Mouse (Mus musculus) bone marrow macrophage, adult 2 months (primary cell): Measurements from ENCODE around the gene Polm.

Source experiments
- CTCF ChIP-seq: IDR thresholded peaks from 2 replicates; pipeline ENCODE4 v1.5.1; 2012; ENCODE audit warnings: low read depth, mild to moderate bottlenecking, low read length, moderate library complexity
- POLR2A ChIP-seq: IDR thresholded peaks from 2 replicates; pipeline ENCODE4 v1.6.1; 2012; ENCODE audit warnings: mild to moderate bottlenecking, low read depth, low read length, borderline replicate concordance

DNA sequence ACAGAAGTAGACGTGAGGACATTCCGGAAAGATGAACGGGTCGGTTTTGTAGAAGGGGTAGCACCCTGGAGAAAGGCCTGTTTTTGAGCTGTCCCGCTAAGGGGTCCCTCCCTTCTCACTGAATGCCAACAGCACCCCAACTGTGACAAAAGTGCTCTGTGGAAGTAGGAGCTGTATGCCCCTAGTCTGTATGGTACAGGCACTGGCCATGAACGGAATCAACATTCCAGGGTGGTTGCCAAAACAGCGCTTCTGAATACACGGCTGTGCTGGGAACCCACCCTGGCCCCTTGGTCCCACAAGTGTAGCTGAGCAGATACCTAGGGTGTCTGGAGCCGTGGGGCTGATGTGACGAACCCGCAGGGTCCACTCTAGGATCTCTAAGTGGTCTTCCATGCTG lies 34.9 kb upstream of the Polm start:
- no peak for TF ChIP-seq POLR2A
- no peak for TF ChIP-seq CTCF
